Mouse (Mus musculus) cerebellum, adult 2 months (tissue): ENCODE measurements around the gene Ivns1abp. TPM values are rescaled to one million over a fixed set of nuclear protein-coding genes. Genes with fewer than 3 reads are reported as not detected.
"Not testable (repeated sequence)": the region's sequence is repeated elsewhere in the genome, so short reads cannot be mapped to it uniquely, and the experiment has no call there.

Experiments used
- DNase-seq, 2 experiments: peaks; one replicate each; pipeline ENCODE4 v3.0.0; 2021
- H3K27ac ChIP-seq: fragments of 200-500 bp; 2 replicates; pipeline ENCODE4 v1.5.1; 2012; ENCODE audit warnings: low read length, control low read depth, inconsistent platforms; ENCODE audit not compliant: insufficient read depth
- H3K27me3 ChIP-seq: fragments of 200-500 bp; 2 replicates; pipeline ENCODE4 v1.6.1; 2012; ENCODE audit warnings: inconsistent platforms, mild to moderate bottlenecking, low read length, moderate library complexity; ENCODE audit not compliant: control insufficient read depth, insufficient read depth
- H3K4me1 ChIP-seq: fragments of 200-500 bp; 2 replicates; pipeline ENCODE4 v1.6.1; 2011; ENCODE audit warnings: low read length; ENCODE audit not compliant: control insufficient read depth, insufficient read depth
- H3K4me3 ChIP-seq: fragments of 200-500 bp; replicated peaks from 2 replicates; pipeline ENCODE3; 2011; ENCODE audit warnings: mild to moderate bottlenecking, low read depth, low read length, control low read depth; ENCODE audit not compliant: insufficient read depth
- CTCF ChIP-seq: fragments of 200-500 bp; IDR thresholded peaks from 2 replicates; pipeline ENCODE4 v1.5.1; 2011; ENCODE audit warnings: low read depth, mild to moderate bottlenecking, control low read depth, low read length, moderate library complexity, borderline replicate concordance; ENCODE audit not compliant: insufficient read depth
- POLR2A ChIP-seq: fragments of 200-500 bp; IDR thresholded peaks from 2 replicates; pipeline ENCODE4 v1.6.1; 2011; ENCODE audit warnings: low read length, control low read depth, borderline replicate concordance; ENCODE audit not compliant: insufficient read depth
- WGBS: fragments of 180-500 bp; shearing (Covaris S2); methylation state at CpG from one replicate; pipeline ENCODE4 v1.1.7; 2018; 5-methylcytosine and 5-hydroxymethylcytosine counted together
- polyA plus RNA-seq: library from polyadenylated mRNA; depleted of rRNA; stranded (reverse); fragments of >200 nt; gene quantifications from 2 replicates; pipeline ENCODE4 v1.2.3, GENCODE M21; 2012

The Ivns1abp gene
- polyA plus RNA-seq, 1 experiment, result 108 TPM

- Histone ChIP-seq H3K4me1 (peaks cover 3% of the 10 kb centered on the region), H3K4me3 (peak overlapping the region; percentile 93), H3K27me3 (no peaks in the 10 kb centered on the region), H3K27ac (peak overlapping the region; percentile 91)
- 2% methylated on average over 17 of the region's 17 CpGs for WGBS
- TF ChIP-seq CTCF (no peak), POLR2A (no peak)
- DNase-seq, result peak; percentile 29 to 33
Observed at GRCm38 (mm10) chr1:151343571-151344282, 550 bp upstream of the Ivns1abp start.

GRCm38 (mm10) chr1:151345109-151345862, 1.0 kb downstream of the Ivns1abp start:
- TF ChIP-seq POLR2A, result 0 out of 2 replicates have a peak, but pooled peaks have one; percentile 23
- no peak for TF ChIP-seq CTCF
- Histone ChIP-seq H3K27me3 (no peaks in the 10 kb centered on the region), H3K4me3 (peak overlapping the region; percentile 82), H3K27ac (peak overlapping the region; percentile 63), H3K4me1 (peaks cover 3% of the 10 kb centered on the region)
- under 1% methylated on average over 55 of the region's 55 CpGs for WGBS
- DNase-seq, result peak; percentile 97 to 98

- TF ChIP-seq CTCF (no peak), POLR2A (no peak)
Observed at GRCm38 (mm10) chr1:151345863-151346195, 1.6 kb downstream of the Ivns1abp start.

GRCm38 (mm10) chr1:151346681-151347127, 2.4 kb downstream of the Ivns1abp start:
- H3K4me1 ChIP-seq, result peaks cover 3% of the 10 kb centered on the region
- WGBS, result 37% methylated on average over 6 of the region's 6 CpGs
- TF ChIP-seq CTCF, result no peak
- TF ChIP-seq POLR2A, result no peak
- no peaks in the 10 kb centered on the region for H3K27me3 ChIP-seq
- no peak overlapping the region for H3K4me3 ChIP-seq
- DNase-seq, result no peak
- H3K27ac ChIP-seq, result no peak overlapping the region

More at GRCm38 (mm10) chr1:151345863-151346195, 1.6 kb downstream of the Ivns1abp start:
- H3K4me3 ChIP-seq, result peak overlapping the region; percentile 82
- H3K4me1 ChIP-seq, result peaks cover 3% of the 10 kb centered on the region
- no peak overlapping the region for H3K27ac ChIP-seq
- DNase-seq, result no peak
- H3K27me3 ChIP-seq, result no peaks in the 10 kb centered on the region

GRCm38 (mm10) chr1:151348293-151348692, 4.0 kb downstream of the Ivns1abp start:
- not testable (repeated sequence) for H3K4me1 ChIP-seq, DNase-seq, H3K4me3 ChIP-seq, H3K27me3 ChIP-seq, H3K27ac ChIP-seq
- WGBS, result 62% methylated on average over 4 of the region's 4 CpGs

- no peak for TF ChIP-seq POLR2A
- no peak for TF ChIP-seq CTCF
- no peak for DNase-seq
- Histone ChIP-seq H3K27me3 (no peaks in the 10 kb centered on the region), H3K27ac (no peak overlapping the region), H3K4me3 (no peak overlapping the region), H3K4me1 (no peaks in the 10 kb centered on the region; the same call in 1 of the 2 replicates)
- WGBS, result 84% methylated on average over 2 of the region's 2 CpGs
Observed at GRCm38 (mm10) chr1:151352911-151353310, 8.6 kb downstream of the Ivns1abp start.

- TF ChIP-seq POLR2A, result no peak
- Histone ChIP-seq H3K4me1 (no peaks in the 10 kb centered on the region), H3K27me3 (no peaks in the 10 kb centered on the region), H3K4me3 (no peak overlapping the region), H3K27ac (no peak overlapping the region)
- WGBS, result 86% methylated on average over 5 of the region's 5 CpGs
- DNase-seq, result no peak
Observed at GRCm38 (mm10) chr1:151355994-151356393, 11.7 kb downstream of the Ivns1abp start.

GRCm38 (mm10) chr1:151359374-151359773, 15.1 kb downstream of the Ivns1abp start:
- no peaks in the 10 kb centered on the region for H3K27me3 ChIP-seq
- no peak overlapping the region for H3K27ac ChIP-seq
- H3K4me3 ChIP-seq, result no peak overlapping the region
- no peaks in the 10 kb centered on the region for H3K4me1 ChIP-seq
- 86% methylated on average over 3 of the region's 3 CpGs for WGBS
- no peak for TF ChIP-seq POLR2A
- TF ChIP-seq CTCF, result no peak
- DNase-seq, result no peak
